Mouse (Mus musculus) adrenal gland, postnatal 10 days (tissue): ENCODE data around the gene Lrrc4c. TPM values are rescaled to one million over a fixed set of nuclear protein-coding genes. Genes with fewer than 3 reads are reported as not detected.

Experiments used
- DNase-seq: peaks from one replicate; pipeline ENCODE4 v3.0.0; 2021; ENCODE audit warnings: mixed read lengths
- total RNA-seq, 2 experiments: library from RNA; stranded (reverse); gene quantifications; 2 replicates each; pipeline ENCODE4 v1.2.3; 2021

Lrrc4c gene
- total RNA-seq, 2 experiments from 2014 or later = 3.1 to 4.0 TPM

GRCm38 (mm10) chr2:97478925-97479298 is 1160.9 kb downstream of the Lrrc4c start:
- DNase-seq = peak; percentile 33

- DNase-seq = no peak
Observed at GRCm38 (mm10) chr2:97484990-97485389, 1167.0 kb downstream of the Lrrc4c start.

- no peak for DNase-seq
Observed at GRCm38 (mm10) chr2:97485609-97486008, 1167.6 kb downstream of the Lrrc4c start.

GRCm38 (mm10) chr2:97487567-97487966 is 1169.6 kb downstream of the Lrrc4c start:
- DNase-seq = no peak

- DNase-seq = no peak
Observed at GRCm38 (mm10) chr2:97497069-97497468, 1179.1 kb downstream of the Lrrc4c start.

GRCm38 (mm10) chr2:97502501-97502900 is 1184.5 kb downstream of the Lrrc4c start:
- no peak for DNase-seq

- no peak for DNase-seq
Observed at GRCm38 (mm10) chr2:97504902-97505301, 1186.9 kb downstream of the Lrrc4c start.

GRCm38 (mm10) chr2:97524256-97524922 is 1206.4 kb downstream of the Lrrc4c start:
- no peak for DNase-seq

- DNase-seq = no peak
Observed at GRCm38 (mm10) chr2:97525107-97525506, 1207.1 kb downstream of the Lrrc4c start.

- DNase-seq = no peak
Observed at GRCm38 (mm10) chr2:97530622-97531021, 1212.7 kb downstream of the Lrrc4c start.

- DNase-seq = no peak
Observed at GRCm38 (mm10) chr2:97543691-97544672, 1226.0 kb downstream of the Lrrc4c start.

GRCm38 (mm10) chr2:97544673-97545071 is 1226.7 kb downstream of the Lrrc4c start:
- DNase-seq = no peak

GRCm38 (mm10) chr2:97545946-97546345 is 1228.0 kb downstream of the Lrrc4c start:
- no peak for DNase-seq

- no peak for DNase-seq
Observed at GRCm38 (mm10) chr2:97564509-97564908, 1246.5 kb downstream of the Lrrc4c start.

- DNase-seq = no peak
Observed at GRCm38 (mm10) chr2:97568954-97569353, 1251.0 kb downstream of the Lrrc4c start.

GRCm38 (mm10) chr2:97574921-97575320 is 1257.0 kb downstream of the Lrrc4c start:
- DNase-seq = no peak

- no peak for DNase-seq
Observed at GRCm38 (mm10) chr2:97581132-97581531, 1263.2 kb downstream of the Lrrc4c start.

GRCm38 (mm10) chr2:97586322-97586721 is 1268.4 kb downstream of the Lrrc4c start:
- no peak for DNase-seq

GRCm38 (mm10) chr2:97590563-97590962 is 1272.6 kb downstream of the Lrrc4c start:
- no peak for DNase-seq

GRCm38 (mm10) chr2:97604182-97604581 is 1286.2 kb downstream of the Lrrc4c start:
- DNase-seq = no peak

- no peak for DNase-seq
Observed at GRCm38 (mm10) chr2:97604688-97605215, 1286.8 kb downstream of the Lrrc4c start.

GRCm38 (mm10) chr2:97609436-97609835 is 1291.5 kb downstream of the Lrrc4c start:
- no peak for DNase-seq

GRCm38 (mm10) chr2:97610566-97610965 is 1292.6 kb downstream of the Lrrc4c start:
- no peak for DNase-seq
